Mouse (Mus musculus): ENCODE data around the gene Gm6020. TPM values are rescaled to one million over a fixed set of nuclear protein-coding genes. Genes with fewer than 3 reads are reported as not detected.
A peak's percentile ranks its signal among the peaks of the same experiment; 100 is the strongest.
"Not testable (repeated sequence)": the region's sequence is repeated elsewhere in the genome, so short reads cannot be mapped to it uniquely, and the experiment has no call there.

Gene Gm6020
- polyA plus RNA-seq, 1 experiment from 2014 or later = not detected

DNA sequence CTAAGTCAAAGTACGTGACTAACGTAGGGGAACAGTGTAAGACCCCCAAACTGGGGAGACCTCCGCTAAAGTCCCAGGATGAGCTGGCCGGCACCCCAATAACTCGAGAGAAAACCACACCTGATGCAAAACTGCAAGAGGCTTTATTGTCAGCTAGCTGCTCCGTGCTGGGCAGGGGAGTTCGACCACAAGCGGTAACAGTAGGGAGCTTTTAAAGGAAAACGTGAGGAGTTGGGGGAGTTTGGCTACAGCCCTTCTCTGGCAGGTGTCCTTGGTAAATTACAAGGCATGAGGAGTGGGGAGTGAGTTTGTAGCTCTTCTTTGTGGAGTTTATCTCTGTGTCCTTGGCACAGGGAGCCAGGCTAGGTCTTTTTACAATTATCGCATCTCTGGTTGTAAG is 16.1 kb downstream of the Gm6020 start:
- WGBS = 30% methylated on average over 10 of the region's 10 CpGs
- no peak overlapping the region for H3K9ac ChIP-seq (ENCODE audit: low read depth, low read length)
- ATAC-seq (ENCODE audit: low FRiP score, low TSS enrichment) = no peak
- H3K27me3 ChIP-seq (ENCODE audit: control insufficient read depth, insufficient read depth, low read length) = no peaks in the 10 kb centered on the region
- H3K27ac ChIP-seq (ENCODE audit: low read depth, low read length) = no peak overlapping the region
- no peaks in the 10 kb centered on the region for H3K36me3 ChIP-seq (ENCODE audit: control insufficient read depth, insufficient read depth, low read length)
- H3K4me2 ChIP-seq (replicated peaks; ENCODE audit: low read depth, low read length) = no peak overlapping the region
- no peak overlapping the region for H3K4me3 ChIP-seq (ENCODE audit: low read length)
- no peaks in the 10 kb centered on the region for H3K9me3 ChIP-seq (ENCODE audit: control insufficient read depth, low read length)
- H3K4me1 ChIP-seq (ENCODE audit: control insufficient read depth, insufficient read depth, low read length) = no peaks in the 10 kb centered on the region

DNA sequence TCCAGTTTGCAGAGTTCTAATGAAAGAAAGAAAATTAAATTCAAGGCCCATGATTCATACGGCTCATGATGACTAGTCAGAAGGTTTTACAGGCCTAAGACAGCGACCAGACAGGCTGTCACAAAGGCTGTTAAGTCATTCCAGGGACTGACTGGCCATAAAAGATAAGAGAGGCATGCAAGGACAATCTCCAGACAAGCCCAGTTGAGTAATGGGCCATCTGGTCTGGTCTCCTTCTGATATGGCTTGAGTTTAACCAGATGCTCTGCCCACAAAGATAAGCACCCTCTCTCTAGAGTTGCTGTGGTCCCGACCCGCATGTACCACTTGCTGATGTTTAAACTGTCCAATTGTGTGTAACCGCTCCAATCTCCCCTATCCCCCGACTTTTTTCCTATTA is 23.8 kb downstream of the Gm6020 start:
- H3K27ac ChIP-seq (ENCODE audit: low read depth, low read length); H3K4me2 ChIP-seq (replicated peaks; ENCODE audit: low read depth, low read length); H3K4me3 ChIP-seq (ENCODE audit: low read length); H3K36me3 ChIP-seq (ENCODE audit: control insufficient read depth, insufficient read depth, low read length); H3K27me3 ChIP-seq (ENCODE audit: control insufficient read depth, insufficient read depth, low read length); H3K9ac ChIP-seq (ENCODE audit: low read depth, low read length); H3K4me1 ChIP-seq (ENCODE audit: control insufficient read depth, insufficient read depth, low read length); H3K9me3 ChIP-seq (ENCODE audit: control insufficient read depth, low read length); ATAC-seq (ENCODE audit: low FRiP score, low TSS enrichment): not testable (repeated sequence)
- WGBS = 79% methylated on average over 6 of the region's 6 CpGs

- no peaks in the 10 kb centered on the region for H3K9me3 ChIP-seq (ENCODE audit: control insufficient read depth, low read length)
- no peak for ATAC-seq (ENCODE audit: low FRiP score, low TSS enrichment)
Observed at GRCm38 (mm10) chr19:61223706-61224328, 40.1 kb downstream of the Gm6020 start.

DNA sequence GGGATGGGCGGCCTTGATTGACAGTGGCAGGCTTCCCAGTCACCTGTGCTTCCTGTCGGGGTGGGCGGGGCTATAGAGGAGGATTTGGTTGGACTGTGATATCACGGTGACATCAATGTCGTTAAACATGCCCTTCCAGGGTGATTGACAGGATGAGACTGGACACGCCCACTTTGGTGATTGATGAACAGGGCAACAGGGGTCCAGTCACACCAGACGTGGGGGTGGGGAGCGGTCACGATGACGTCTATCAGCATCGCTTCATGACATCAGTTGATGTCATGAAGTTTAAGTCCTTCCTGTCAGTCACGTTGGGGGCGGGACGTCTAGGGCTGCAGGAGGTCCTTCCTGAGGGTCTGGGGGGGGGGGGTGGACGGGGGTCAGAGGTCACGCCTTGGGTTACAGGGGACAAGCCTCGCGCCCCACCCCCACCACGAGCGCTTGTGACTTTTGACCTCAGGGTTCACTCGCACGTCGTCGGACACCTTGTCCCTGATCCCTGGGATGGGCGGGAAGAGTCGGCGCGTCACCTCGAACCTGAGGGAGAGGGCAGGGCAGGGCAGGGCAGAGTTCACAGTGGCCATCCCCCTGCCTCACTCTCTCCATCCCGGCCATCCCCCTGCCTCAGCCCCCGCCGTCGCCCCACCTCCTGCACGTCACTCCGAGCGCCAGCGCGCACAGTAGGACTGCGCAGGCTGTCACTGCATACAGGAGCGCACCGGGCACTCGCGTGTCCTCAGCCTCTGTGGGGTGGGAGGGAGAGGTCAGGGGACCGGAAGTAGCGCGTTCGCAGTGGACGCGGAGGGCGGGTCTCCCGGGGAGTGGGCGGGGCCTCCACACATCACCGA is 41.2 kb downstream of the Gm6020 start:
- peak overlapping the region; percentile 59 for H3K4me2 ChIP-seq (replicated peaks; ENCODE audit: low read depth, low read length)
- H3K36me3 ChIP-seq (ENCODE audit: control insufficient read depth, insufficient read depth, low read length) = no peaks in the 10 kb centered on the region
- 32% methylated on average over 51 of the region's 53 CpGs for WGBS
- H3K4me1 ChIP-seq (ENCODE audit: control insufficient read depth, insufficient read depth, low read length) = no peaks in the 10 kb centered on the region
- no peaks in the 10 kb centered on the region for H3K9me3 ChIP-seq (ENCODE audit: control insufficient read depth, low read length)
- peak; percentile 18 for ATAC-seq (ENCODE audit: low FRiP score, low TSS enrichment)
- H3K27ac ChIP-seq (ENCODE audit: low read depth, low read length) = no peak overlapping the region
- no peaks in the 10 kb centered on the region for H3K27me3 ChIP-seq (ENCODE audit: control insufficient read depth, insufficient read depth, low read length)
- peak overlapping the region; percentile 61 for H3K4me3 ChIP-seq (ENCODE audit: low read length)
- no peak overlapping the region; the same call in 1 of the 2 replicates for H3K9ac ChIP-seq (ENCODE audit: low read depth, low read length)

More at GRCm38 (mm10) chr19:61223706-61224328, 40.1 kb downstream of the Gm6020 start:
- Histone ChIP-seq H3K4me3 (ENCODE audit: low read length) (no peak overlapping the region), H3K4me2 (replicated peaks; ENCODE audit: low read depth, low read length) (no peak overlapping the region), H3K9ac (ENCODE audit: low read depth, low read length) (no peak overlapping the region), H3K27me3 (ENCODE audit: control insufficient read depth, insufficient read depth, low read length) (no peaks in the 10 kb centered on the region), H3K4me1 (ENCODE audit: control insufficient read depth, insufficient read depth, low read length) (no peaks in the 10 kb centered on the region), H3K36me3 (ENCODE audit: control insufficient read depth, insufficient read depth, low read length) (no peaks in the 10 kb centered on the region), H3K27ac (ENCODE audit: low read depth, low read length) (no peak overlapping the region)
- 95% methylated on average over 6 of the region's 6 CpGs for WGBS

- peak overlapping the region; percentile 37 for H3K9ac ChIP-seq (ENCODE audit: low read depth, low read length)
- no peaks in the 10 kb centered on the region for H3K27me3 ChIP-seq (ENCODE audit: control insufficient read depth, insufficient read depth, low read length)
Observed at GRCm38 (mm10) chr19:61225526-61226400, 42.1 kb downstream of the Gm6020 start.

GRCm38 (mm10) chr19:61226401-61226927 is 42.8 kb downstream of the Gm6020 start:
- H3K27ac ChIP-seq (ENCODE audit: low read depth, low read length) = peak overlapping the region; percentile 96
- peak overlapping the region; percentile 45 for H3K9ac ChIP-seq (ENCODE audit: low read depth, low read length)
- no peaks in the 10 kb centered on the region for H3K4me1 ChIP-seq (ENCODE audit: control insufficient read depth, insufficient read depth, low read length)
- no peaks in the 10 kb centered on the region for H3K9me3 ChIP-seq (ENCODE audit: control insufficient read depth, low read length)
- H3K4me2 ChIP-seq (replicated peaks; ENCODE audit: low read depth, low read length) = peak overlapping the region; percentile 59
- H3K36me3 ChIP-seq (ENCODE audit: control insufficient read depth, insufficient read depth, low read length) = no peaks in the 10 kb centered on the region
- no peaks in the 10 kb centered on the region for H3K27me3 ChIP-seq (ENCODE audit: control insufficient read depth, insufficient read depth, low read length)
- peak; percentile 34 for ATAC-seq (ENCODE audit: low FRiP score, low TSS enrichment)
- H3K4me3 ChIP-seq (ENCODE audit: low read length) = peak overlapping the region; percentile 61
- 2% methylated on average over 71 of the region's 71 CpGs for WGBS

More at GRCm38 (mm10) chr19:61225526-61226400, 42.1 kb downstream of the Gm6020 start:
- no peaks in the 10 kb centered on the region for H3K36me3 ChIP-seq (ENCODE audit: control insufficient read depth, insufficient read depth, low read length)
- H3K27ac ChIP-seq (ENCODE audit: low read depth, low read length) = peak overlapping the region; percentile 96
- no peaks in the 10 kb centered on the region for H3K9me3 ChIP-seq (ENCODE audit: control insufficient read depth, low read length)
- peak overlapping the region; percentile 59 for H3K4me2 ChIP-seq (replicated peaks; ENCODE audit: low read depth, low read length)
- no peaks in the 10 kb centered on the region for H3K4me1 ChIP-seq (ENCODE audit: control insufficient read depth, insufficient read depth, low read length)
- H3K4me3 ChIP-seq (ENCODE audit: low read length) = peak overlapping the region; percentile 61
- ATAC-seq (ENCODE audit: low FRiP score, low TSS enrichment) = peak; percentile 60
- WGBS = 4% methylated on average over 70 of the region's 70 CpGs

DNA sequence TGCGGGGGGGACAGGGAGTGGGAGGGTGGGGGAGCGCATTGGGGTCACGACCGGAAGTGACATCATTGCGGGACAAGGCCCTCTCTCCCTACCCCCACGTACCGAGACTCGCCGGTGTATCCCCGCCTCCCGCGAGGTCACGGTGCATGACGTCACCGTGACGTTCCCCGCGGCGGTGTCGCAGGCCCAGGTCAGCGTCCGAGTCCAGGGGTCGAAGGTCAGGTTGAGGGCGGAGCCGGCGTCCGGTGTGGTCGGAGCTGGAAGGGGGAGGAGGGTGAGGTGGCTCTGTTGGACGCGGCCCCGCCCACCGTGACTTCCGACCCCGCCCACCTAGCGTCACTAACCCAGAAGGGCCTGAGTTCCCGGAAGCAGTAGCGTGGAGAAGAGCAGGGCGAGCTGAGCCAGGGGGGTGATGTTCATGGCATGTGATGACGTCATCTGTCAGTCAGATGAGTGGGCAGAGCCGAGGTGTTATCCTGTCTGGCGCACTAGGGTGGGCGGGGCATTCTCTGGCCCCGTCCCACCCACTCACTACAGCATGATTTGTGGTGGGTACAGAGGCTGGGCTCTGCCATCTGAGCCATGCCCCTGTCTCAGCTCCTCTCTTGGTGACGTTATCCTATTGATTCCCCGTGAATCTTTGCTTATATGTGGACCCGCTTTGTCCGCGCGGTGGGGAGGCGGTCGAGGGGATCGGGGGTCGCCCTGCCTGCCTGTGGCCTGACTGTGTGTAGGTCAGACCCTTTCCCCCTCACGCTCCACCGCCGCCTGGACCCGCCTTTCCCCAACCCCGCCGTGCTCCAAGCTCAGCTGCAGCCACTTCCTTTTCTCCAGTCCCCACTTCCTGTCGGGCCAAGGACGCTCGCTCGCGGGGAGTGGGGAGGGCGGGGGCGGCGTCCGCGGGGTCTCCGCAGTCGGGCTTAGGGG is 43.5 kb downstream of the Gm6020 start:
- H3K27ac ChIP-seq (ENCODE audit: low read depth, low read length) = peak overlapping the region; percentile 96
- peak overlapping the region; percentile 45 for H3K9ac ChIP-seq (ENCODE audit: low read depth, low read length)
- WGBS = 5% methylated on average over 65 of the region's 71 CpGs
- H3K4me3 ChIP-seq (ENCODE audit: low read length) = peak overlapping the region; percentile 61
- H3K27me3 ChIP-seq (ENCODE audit: control insufficient read depth, insufficient read depth, low read length) = no peaks in the 10 kb centered on the region
- H3K4me1 ChIP-seq (ENCODE audit: control insufficient read depth, insufficient read depth, low read length) = no peaks in the 10 kb centered on the region
- no peaks in the 10 kb centered on the region for H3K9me3 ChIP-seq (ENCODE audit: control insufficient read depth, low read length)
- no peaks in the 10 kb centered on the region for H3K36me3 ChIP-seq (ENCODE audit: control insufficient read depth, insufficient read depth, low read length)
- H3K4me2 ChIP-seq (replicated peaks; ENCODE audit: low read depth, low read length) = peak overlapping the region; percentile 59
- ATAC-seq (ENCODE audit: low FRiP score, low TSS enrichment) = peak; percentile 87

Measured in kidney, embryonic 14.5 days (tissue).